Mouse (Mus musculus) right cerebral cortex, postnatal 25 days (tissue): ENCODE measurements around the gene Pfkm.

Experiments
- DNase-seq: peaks from one replicate; pipeline ENCODE4 v3.0.0; 2022

Gene Pfkm

DNA sequence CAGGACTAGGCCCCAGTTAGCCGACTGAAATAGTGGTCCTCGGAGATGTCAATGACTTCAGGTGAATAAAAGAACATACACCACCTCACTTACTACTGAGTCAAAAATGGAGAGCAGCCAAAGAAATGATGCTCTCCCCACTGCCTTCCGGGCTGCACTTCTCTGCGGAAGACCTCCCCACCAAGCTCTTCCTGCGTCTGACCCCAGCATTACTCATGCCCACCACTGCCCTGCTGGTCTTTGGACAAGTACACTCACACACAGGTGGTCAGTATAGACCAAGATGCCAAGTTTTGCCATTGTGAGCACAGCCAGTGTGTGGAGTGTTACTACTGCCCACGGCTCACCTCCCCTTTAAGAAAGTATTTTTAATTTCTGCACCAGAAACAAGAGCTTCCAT is 10.0 kb downstream of the Pfkm start:
- no peak for DNase-seq

DNA sequence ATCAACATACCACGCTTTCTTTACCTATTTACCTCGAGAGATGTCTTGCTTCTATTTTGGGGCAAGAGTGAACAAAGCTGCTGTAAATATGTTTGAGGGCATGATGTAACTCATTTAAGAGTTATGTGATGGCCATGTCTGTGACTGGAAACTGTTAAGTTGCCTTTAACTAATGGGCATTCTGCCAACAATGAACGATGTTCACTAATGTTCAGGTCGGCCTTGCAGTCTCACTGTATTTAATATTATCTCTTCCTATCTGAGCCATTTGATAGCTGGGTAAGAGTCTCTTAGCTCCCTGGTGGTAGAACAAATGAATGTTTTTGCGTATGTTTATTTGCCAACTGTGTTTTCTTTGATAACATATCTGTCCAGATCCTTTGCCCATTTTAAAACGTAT is 14.1 kb downstream of the Pfkm start:
- DNase-seq = no peak

DNA sequence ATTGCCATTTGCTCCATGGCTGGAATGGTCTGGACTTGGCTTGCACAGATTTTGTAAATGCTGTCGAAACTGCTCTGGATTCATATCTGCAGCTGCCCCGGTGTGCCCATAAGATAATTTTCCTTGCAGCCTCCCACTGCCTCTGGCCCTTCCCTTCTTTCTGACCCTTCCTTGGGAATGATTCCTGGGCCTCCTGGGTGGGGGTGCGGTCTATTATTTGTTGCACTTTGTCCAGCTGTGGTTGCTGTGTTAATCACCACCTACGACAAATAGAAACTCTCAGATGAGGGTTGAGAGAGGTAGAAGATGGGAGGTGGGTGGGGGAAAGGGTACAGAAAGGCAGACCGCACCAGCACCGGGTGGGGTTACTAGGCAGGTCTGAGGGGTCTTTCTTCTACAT is 14.8 kb downstream of the Pfkm start:
- DNase-seq = no peak

DNA sequence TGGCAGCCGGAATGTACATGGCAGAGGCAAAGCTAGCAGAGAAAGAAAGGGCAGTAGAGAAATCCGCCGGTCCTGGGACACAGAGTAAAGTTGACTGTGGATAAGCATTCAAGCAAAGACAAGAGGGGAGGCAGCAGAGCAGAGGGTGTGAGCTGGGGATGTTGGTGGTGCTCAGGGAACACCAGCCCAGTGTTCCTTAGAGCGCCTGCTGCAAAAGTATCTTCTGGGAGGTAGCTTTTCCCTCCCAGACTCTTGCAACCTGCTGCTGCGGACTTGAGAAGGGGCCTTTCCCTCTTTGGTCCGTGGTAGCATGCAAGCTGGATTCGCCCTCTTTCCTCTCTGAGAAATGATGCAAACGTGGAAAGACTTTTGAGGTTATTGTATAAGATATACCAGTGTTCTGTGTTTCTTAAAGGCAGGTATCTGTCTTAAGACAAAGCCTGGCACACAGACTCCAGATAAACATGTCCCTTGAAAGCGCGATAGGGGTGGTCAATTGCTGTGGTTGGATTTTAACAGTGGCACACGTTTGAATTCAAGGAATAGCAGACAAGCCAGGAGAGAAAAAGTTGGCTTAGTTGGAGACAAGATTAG is 15.4 kb downstream of the Pfkm start:
- DNase-seq = no peak

DNA sequence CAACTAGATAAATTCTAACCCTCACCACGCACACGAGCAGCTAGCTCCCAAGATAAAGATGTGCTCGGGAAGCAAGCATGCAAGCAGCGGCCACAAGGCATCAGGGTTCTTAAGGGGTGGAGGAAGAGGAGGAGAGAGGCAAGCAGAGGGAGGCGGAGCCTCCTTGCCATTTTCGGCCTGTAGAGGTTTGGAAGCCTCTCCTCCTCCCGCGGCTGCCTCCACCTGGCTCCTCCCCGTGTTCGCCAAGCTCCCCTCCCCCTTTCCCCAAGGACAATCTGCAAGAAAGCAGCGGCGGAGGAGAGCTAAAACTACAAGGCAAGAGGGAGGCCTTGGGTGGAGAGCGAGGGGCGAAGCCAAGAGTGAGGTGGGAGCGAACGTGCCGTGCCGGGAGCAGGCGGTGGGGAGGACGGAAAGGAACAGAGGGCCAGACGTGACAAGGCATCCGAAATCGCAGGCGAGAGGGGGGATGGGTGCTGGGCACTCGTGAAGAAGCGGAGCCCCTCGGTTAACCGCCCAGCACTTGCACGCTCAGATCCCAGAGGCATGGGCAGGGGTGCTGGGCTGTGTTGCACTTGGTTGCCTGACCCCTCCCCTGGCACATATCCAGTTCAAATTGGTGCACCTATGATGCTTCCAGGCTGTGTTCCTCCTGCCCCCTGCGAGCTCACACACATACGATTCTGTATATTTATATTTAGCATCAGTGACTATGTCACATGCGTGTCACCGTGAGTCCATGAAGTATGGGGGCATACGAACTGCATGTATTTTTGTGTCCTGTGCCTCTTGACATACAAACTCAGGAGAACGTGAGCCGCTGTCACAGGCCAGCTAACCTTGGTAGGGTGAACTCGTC is 16.1 kb downstream of the Pfkm start:
- peak; percentile 90 for DNase-seq

DNA sequence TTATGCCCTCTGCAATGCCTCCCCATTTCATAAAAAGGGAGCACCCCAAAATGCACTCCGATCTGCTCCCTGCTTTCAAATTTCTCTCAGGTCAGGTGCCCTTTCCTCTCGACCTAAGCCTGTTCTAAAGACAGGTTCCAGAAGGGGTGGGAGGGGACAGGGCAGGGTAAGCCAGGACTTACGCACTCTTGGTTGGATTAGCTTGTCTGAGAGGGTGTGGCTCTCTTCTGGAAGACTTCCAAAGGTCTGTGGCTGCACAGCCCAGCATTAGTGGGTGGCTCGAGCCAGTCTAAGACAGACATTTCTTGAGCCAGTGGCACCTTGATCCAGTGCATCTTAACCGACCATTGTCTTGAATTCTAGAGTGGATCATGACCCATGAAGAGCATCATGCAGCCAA is 19.4 kb downstream of the Pfkm start:
- DNase-seq = no peak

DNA sequence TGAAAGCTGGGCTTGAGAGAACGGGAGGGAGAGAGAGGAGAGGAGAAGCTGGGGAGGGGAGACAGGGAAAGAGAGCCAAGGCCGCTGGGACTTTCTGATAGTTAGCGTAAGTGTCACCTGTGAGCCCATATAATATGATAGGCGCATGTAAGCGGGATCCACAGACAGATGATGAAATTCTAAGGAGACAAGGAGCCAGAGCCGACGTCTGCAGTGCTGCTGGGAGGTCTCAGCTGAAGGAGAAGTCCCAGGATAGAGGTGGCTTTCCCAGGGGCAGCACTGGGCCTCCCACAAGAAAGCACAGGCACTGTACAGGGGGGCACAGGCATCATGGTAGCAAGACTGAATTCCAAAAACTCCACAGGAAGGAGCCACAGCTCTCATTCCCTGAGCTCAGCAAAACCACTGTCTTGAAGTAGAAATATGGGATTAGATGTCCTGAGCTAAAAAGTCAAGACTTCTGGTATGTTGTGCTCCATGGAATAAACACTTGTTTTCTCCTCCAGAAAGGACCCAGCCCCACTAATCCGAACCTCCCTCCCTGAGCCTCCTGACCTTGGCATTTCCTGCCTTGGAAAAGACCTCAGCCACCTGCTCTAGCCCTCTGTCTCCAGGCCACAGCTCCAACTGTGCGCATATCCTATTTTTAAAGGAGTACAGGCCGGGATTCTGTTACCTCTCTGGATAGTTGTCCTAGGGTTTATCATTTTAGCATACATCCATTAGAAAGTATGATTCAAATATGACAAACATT is 21.9 kb downstream of the Pfkm start:
- DNase-seq = no peak

GRCm38 (mm10) chr15:98114852-98115778 is 22.7 kb downstream of the Pfkm start:
- no peak for DNase-seq

DNA sequence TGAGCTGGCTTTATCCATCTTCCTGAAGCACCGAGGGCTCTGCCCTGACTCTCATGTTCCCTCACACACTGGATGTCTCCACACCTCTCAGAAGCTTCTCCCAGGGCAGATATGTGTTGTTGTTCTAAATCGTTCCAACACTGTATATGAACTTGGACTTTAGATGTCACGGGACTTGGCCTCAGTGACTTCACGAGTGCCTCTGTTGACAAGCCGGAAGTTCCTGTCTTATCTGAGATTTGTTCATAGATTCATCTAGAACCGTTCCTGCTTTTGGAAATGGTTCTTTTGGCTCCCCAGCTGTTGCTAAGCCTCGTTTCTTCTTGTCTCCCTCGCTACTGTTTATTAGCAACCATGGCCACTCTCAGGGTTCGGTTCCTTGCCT is 23.4 kb downstream of the Pfkm start:
- no peak for DNase-seq

DNA sequence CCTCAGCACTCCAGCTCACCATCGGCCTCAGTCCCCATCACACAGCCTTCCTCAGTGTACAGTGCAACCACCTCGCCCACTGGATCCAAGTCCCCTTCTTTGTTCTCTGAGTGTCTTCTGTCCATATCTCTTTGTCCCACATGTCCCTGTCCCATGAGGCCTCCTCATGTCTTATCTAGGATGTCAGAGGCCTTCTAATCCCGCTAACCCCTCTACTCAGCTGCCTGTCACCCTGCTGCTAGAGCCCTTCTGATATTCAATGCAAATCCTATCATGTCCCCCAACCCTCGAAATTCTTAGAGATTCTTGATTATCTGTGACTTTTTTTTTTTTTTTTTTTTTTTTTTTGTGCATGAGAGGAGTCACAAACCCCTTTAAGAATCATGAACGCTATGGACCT is 23.9 kb downstream of the Pfkm start:
- no peak for DNase-seq

DNA sequence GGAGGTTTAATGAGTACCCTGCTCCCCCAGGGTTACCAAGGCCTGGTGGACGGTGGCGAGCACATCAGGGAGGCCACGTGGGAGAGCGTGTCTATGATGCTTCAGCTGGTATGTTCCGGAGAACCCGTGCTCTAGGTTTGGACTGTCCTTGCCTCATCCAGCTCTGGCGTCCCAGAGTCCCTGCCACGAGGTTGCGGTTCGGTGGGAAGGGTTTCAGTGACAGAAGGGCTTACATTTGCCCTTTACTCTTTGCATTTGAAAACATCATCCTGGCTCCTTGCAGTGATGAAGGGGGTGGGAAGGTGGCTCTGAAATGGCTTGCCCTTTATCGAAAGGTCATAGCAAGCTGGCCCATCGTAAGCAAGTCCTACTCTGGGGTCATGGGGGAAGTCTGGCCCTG is 27.0 kb downstream of the Pfkm start:
- no peak for DNase-seq

DNA sequence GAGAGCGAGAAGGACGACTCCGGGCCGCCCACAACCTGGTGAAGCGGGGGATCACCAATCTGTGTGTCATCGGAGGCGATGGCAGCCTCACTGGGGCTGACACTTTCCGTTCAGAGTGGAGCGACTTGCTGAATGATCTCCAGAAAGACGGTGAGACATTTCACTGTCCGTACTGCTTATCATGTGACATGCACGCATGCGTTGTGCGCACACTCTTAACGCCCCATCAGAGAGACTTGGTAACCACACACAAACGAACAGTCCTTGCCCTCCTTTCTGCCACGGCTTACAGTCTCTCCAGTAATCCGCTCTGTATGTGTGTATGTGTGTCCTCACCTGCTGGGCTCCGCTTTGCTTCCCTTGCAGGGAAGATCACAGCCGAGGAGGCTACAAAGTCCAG is 28.4 kb downstream of the Pfkm start:
- no peak for DNase-seq

GRCm38 (mm10) chr15:98131001-98131400 is 38.6 kb downstream of the Pfkm start:
- no peak for DNase-seq

GRCm38 (mm10) chr15:98131451-98131850 is 39.1 kb downstream of the Pfkm start:
- DNase-seq = no peak

DNA sequence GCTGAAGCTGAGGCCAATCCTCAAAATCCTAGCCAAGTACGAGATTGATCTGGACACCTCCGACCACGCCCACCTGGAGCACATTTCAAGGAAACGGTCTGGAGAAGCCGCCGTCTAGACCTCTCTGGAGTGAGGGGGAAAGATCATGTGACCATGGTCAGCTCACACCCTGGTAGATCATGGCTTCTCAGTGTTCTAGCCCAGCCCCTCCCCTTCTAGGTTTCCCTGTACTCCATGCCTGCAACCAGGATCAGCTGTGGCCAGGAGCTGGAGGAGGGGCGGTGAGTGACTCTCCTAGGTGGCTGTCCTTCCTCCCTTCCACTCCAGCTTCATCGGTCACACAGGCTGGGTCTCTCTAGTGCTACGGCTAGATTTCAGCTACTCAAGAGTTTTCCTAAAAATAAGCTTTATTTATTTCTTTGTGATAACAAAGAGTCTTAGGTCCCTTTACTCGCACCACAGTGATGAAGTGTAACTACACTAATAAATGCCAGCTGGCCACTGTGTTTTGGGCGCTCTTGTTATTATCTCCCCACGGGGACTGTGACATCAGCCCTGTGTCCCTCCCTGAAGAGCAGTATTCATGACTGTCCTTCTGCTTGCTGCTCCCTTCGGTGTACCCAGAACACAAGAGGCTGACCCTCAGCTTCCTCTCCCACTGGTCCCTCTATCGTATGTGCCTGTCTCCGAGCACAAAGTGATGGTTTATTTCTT is 39.7 kb downstream of the Pfkm start:
- no peak for DNase-seq

DNA sequence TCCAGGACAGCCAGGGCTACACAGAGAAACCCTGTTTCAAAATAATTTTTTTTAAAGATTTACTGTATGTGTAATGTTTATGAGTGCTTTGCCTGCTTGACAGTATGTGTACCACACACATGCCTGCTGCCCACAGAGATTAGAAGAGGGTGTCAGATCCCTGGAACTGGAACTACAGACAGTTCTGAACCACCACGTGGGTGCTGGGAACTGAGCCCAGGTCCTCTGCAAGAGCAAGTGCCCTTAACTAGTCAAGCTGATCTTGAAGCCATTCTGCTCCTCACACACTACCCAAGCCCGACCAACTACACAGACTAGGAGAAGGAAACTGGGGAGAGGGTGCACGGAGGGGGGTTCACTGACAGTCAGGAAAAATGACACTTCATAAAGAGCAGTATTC is 41.1 kb downstream of the Pfkm start:
- DNase-seq = no peak

- no peak for DNase-seq
Observed at GRCm38 (mm10) chr15:98134034-98134433, 41.6 kb downstream of the Pfkm start.

DNA sequence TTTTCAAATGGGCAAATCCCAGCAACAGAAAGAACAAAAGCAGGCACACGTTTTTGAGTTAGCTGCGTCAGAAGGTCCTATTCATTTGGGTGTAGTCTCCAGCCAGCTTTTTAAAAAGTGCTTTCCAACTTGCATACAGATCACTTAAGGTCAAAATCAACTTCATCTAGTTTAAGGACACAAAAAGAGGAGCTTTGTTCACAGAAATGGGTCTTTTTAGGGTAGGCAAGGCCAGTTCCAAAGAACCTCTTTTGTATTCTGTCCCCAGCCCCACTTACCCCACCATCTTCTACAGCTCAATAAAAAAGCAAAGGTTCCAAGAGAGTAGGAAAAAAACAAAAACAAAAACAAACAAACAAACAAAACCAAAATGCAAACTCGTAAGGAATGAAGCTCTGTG is 42.3 kb downstream of the Pfkm start:
- no peak for DNase-seq

DNA sequence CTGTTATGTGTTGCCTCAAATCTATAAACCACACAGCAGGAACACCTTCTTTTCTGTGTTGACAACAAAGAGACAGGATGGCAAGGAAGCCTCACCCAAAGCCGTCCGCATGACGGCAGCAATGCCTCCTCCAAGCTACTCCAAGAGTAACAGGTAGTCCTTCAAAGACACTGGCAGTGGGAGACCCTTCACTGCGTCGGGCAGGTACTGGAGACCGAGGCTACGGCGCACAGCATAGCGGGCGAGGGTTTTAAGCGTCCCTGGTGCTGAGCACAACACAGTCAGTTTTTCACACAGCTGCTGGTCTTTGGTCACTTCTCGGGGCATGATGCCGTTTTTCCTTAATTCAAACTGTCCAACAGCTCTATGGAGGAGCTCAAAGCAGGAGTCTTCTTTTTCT is 43.3 kb downstream of the Pfkm start:
- DNase-seq = no peak

DNA sequence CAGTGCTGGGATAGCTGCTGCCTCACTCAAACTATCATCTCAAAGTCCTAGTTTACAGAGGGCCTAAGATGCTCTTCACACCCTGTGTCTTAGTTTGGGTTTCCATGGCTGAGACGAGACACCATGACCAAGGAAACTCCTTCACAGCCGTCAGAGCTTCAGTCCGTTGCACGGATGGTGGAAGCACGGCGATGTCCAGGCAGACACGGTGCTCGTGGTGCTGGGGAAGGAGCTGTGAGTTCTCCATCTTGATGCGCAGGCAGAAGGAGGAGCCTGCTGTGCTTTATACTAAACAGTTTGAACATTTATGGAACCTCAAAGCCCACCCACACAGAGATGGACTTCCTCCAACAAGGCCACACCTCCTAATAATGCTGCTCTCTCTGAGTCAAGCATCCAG is 44.5 kb downstream of the Pfkm start:
- no peak for DNase-seq

GRCm38 (mm10) chr15:98139763-98140162 is 47.4 kb downstream of the Pfkm start:
- DNase-seq = no peak

- DNase-seq = no peak
Observed at GRCm38 (mm10) chr15:98140809-98141208, 48.4 kb downstream of the Pfkm start.
